Mouse (Mus musculus): ENCODE data around the gene Ppp6r2. TPM values are rescaled to one million over a fixed set of nuclear protein-coding genes. Genes with fewer than 3 reads are reported as not detected.

The Ppp6r2 gene
- total RNA-seq, 2 experiments from 2014 or later, result 161 to 171 TPM

DNA sequence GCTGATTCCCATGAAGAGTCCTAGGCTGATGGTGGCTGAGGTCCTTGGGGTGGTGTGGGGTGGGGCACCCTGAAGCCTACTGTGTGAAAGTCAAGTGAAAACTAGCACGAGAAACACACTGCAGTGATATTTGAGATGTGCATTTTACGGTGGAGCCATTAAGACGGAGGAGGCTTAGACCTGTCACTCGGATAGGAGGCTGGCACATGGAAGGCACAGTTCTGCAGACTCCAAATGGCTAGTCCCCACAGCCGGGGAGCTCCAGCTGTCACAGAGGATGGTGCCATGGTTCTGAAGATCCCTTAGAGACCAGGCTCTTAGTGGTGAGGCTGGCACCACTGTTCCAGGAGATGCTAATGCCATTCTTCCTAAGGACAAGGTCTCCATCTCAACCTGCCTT, 28.5 kb upstream of the Ppp6r2 start:
- Histone ChIP-seq H3K4me3 (no peak overlapping the region), H3K27ac (peak overlapping the region; percentile 25)
- intact Hi-C loops (cut with DNase I), result no loop called here
- no peak for DNase-seq (ENCODE audit: extremely low spot score in 1 of 2, low spot score in 2 of 2)
- TF ChIP-seq CTCF (IDR thresholded peaks at IDR 0.05), result no peak

DNA sequence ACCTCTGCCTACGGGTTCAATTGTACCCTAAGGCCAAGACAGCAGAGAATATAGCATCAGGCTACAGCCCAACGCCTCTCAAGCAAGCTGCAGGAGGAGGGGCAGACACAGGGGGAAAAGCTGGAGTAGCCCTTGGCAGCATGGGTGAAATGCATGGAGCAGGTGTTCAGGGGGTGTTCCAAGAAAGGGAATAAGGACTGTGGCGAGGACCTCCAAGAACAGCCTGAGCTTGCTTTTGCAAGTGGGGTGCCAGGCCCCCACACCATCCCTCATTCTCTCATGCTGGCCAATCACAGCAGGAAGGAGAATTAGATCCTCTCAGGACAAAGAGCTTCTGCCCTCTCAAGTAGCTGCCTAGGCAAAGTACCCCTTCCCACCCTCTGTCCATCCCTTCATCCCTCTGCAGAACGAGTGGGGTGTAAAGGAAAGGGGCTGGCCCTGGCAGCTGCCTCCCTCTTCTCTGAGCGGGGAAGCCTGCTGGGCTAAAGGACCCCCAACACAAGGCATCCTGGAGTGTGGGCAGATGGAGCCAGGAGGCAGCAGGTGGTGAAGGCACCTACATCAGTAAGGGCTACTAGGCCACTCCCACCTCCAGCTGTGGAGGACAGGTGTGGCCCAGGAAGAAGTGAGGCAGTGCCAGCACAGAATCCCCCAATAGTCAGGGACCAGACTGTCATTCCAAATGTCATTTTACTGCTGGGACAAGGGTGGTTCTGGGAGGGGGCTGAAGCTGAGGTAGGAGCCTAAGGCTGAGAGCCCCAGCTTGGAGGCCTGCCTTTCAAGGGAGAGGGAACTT, 27.0 kb upstream of the Ppp6r2 start:
- Histone ChIP-seq H3K4me3 (no peak overlapping the region), H3K27ac (no peak overlapping the region)
- no peak for DNase-seq (ENCODE audit: extremely low spot score in 1 of 2, low spot score in 2 of 2)
- intact Hi-C loops (cut with DNase I), result no loop called here
- TF ChIP-seq CTCF (IDR thresholded peaks at IDR 0.05), result no peak

DNA sequence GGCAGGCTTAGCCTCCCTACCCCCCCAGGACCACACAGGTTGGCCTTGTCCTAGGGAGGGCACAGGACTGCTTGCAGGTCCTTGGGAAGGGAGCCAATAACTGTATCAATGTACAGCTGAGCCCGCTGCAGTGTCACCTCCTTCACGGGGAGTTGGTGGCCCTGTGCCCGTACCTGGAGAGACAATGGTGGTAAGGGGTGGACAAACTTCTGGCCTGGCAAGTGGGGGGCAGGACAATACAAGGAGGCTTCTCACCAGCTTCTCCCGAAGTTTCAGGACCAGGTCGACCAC, 26.5 kb upstream of the Ppp6r2 start:
- intact Hi-C loops (cut with DNase I), result no loop called here
- H3K27ac ChIP-seq, result no peak overlapping the region

DNA sequence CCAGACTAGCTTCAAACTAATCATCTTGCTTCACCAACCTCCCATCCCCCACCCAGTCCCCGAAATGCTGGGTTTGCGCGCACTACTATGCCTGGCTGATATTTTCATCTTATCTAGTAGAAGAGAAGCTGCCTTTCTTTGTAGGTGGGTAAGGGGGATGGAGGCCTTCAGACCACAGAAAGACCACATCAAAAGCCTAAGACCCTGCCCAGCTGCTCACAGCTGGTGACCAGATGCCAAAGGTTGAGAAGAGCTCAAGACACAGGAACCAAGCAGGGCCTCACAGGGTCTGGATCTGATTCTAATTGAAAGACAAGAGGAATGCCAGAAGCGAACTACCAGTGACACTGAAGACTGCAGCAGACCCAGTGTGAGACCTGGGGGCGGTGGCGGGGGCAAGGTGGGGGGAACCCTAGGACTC, 16.1 kb upstream of the Ppp6r2 start:
- no peak for TF ChIP-seq CTCF (IDR thresholded peaks at IDR 0.05)
- no peak for DNase-seq (ENCODE audit: extremely low spot score in 1 of 2, low spot score in 2 of 2)
- H3K27ac ChIP-seq, result peak overlapping the region; percentile 100
- H3K4me3 ChIP-seq, result peak overlapping the region; percentile 99
- intact Hi-C loops (cut with DNase I), result no loop called here

More for the DNA sequence above, 26.5 kb upstream of the Ppp6r2 start:
- no peak for TF ChIP-seq CTCF (IDR thresholded peaks at IDR 0.05)
- DNase-seq (ENCODE audit: extremely low spot score in 1 of 2, low spot score in 2 of 2), result no peak
- no peak overlapping the region for H3K4me3 ChIP-seq

DNA sequence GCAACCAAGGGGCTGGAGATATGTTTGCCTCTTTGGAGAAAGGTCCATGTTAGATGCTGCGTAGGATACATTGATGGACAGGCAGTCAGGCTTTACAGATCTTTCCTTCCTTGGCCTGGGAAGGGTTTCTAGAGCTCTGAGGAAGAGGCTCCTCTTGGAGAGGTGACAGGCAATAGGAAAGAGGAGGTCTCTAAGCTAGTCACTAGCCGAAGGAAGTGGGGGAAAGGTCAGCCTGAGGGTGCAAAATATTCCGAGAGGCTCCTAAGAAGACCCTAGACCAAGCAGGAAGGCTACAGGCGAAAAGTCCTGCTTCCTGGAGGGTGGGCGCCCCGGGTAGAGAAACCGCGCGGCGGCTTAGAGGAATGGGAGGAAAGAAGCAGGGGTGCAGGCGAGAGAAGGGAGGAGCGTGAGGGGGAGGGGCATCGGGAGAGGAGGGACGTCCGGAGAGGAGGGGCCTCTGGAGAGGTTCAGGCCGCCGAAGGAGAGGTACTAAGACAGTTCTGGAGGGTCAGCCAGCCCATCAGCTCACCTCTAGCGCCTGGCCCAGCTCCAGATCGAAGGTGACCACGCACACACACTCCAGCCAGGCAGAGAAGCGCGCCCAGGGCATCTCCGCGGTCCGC, 15.6 kb upstream of the Ppp6r2 start:
- H3K27ac ChIP-seq, result peak overlapping the region; percentile 100
- intact Hi-C loops (cut with DNase I), result loop anchor here (1.0 to 2.0 kb wide), 4 partner anchors 14 to 73 kb away; partner anchors contain the start of gene Tubgcp6
- no peak for TF ChIP-seq CTCF (IDR thresholded peaks at IDR 0.05)
- DNase-seq (ENCODE audit: extremely low spot score in 1 of 2, low spot score in 2 of 2), result peak; percentile 87 to 89
- H3K4me3 ChIP-seq, result peak overlapping the region; percentile 99

DNA sequence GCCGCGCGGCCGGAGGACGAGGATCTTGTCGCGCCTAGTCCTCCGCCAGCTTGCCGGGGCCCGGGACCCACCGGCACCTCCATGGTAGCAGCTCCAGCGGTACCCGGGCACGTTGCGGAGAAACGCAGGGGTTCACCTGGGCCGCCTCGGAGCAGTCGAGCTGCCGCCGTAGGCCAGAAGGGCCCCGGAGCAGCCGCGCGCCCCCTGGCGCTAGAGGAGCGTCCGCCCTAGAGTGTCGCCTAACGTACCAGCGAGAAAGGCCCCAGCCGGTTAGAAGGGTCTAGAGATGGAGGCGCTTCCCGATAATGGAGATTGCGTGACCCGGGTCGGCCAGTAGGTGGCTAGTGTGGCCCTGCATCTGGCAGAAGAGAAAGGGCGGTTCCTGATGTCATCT, 15.0 kb upstream of the Ppp6r2 start, which contains the start of gene Dennd6b:
Dennd6b (minus strand) TSS at position 184 of the 394 bp plus-strand sequence.
- intact Hi-C loops (cut with DNase I), result loop anchor here (1.0 to 2.0 kb wide), 4 partner anchors 14 to 74 kb away; partner anchors contain the start of gene Tubgcp6
- TF ChIP-seq CTCF (IDR thresholded peaks at IDR 0.05), result peak; percentile 96

DNA sequence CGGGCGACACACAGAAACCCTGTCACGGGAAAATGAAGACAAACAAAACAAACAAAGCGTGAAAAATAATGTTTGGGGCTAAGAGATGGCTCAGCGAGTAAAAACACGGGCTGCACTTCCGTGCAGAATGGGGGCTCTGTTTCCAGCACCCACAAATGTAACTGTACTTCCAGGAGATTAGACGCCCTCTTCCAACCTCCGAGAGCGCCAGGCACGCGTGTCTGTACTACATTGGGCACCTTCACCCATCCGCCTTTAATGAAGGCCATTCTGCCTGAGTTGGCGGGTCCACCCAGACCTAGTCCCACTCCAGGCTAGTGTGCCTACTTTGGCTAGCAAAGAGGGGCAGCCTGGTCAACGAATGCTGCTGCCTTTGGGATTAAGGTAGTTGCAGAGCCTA, 14.3 kb upstream of the Ppp6r2 start:
- peak overlapping the region; percentile 99 for H3K4me3 ChIP-seq
- H3K27ac ChIP-seq, result peak overlapping the region; percentile 100
- intact Hi-C loops (cut with DNase I), result loop anchor here (2.0 kb wide), 1 partner anchor 74 kb away; the partner anchor contains the start of gene Tubgcp6

More for the DNA sequence above, 15.0 kb upstream of the Ppp6r2 start, which contains the start of gene Dennd6b:
- Histone ChIP-seq H3K27ac (peak within 1 kb of the TSS; percentile 100), H3K4me3 (peak within 1 kb of the TSS; percentile 99)
- peak; percentile 95 to 96 for DNase-seq (ENCODE audit: extremely low spot score in 1 of 2, low spot score in 2 of 2)

DNA sequence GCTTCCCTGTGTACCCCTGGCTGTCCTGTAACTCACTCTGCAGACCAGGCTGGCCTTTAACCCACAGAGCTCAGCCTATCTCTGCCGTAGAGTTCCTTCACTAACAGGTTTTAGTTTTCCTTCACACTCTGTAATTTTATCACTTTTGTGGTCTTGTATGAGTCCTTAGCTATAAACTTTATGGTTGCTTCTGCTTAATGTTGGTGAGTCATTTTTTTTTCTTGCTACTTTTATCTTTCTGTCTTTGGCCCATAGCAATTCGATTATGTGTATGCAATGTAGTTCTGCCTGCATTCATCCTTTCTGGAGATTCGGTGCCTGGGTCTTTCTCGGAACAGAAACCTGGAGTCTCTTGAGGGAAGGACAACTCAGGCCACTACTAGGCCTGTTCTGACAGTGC, 3.9 kb upstream of the Ppp6r2 start:
- no peak overlapping the region for H3K27ac ChIP-seq
- intact Hi-C loops (cut with DNase I), result no loop called here
- H3K4me3 ChIP-seq, result no peak overlapping the region
- no peak for TF ChIP-seq CTCF (IDR thresholded peaks at IDR 0.05)
- DNase-seq (ENCODE audit: extremely low spot score in 1 of 2, low spot score in 2 of 2), result no peak

More for the DNA sequence above, 14.3 kb upstream of the Ppp6r2 start:
- no peak for TF ChIP-seq CTCF (IDR thresholded peaks at IDR 0.05)
- no peak for DNase-seq (ENCODE audit: extremely low spot score in 1 of 2, low spot score in 2 of 2)

DNA sequence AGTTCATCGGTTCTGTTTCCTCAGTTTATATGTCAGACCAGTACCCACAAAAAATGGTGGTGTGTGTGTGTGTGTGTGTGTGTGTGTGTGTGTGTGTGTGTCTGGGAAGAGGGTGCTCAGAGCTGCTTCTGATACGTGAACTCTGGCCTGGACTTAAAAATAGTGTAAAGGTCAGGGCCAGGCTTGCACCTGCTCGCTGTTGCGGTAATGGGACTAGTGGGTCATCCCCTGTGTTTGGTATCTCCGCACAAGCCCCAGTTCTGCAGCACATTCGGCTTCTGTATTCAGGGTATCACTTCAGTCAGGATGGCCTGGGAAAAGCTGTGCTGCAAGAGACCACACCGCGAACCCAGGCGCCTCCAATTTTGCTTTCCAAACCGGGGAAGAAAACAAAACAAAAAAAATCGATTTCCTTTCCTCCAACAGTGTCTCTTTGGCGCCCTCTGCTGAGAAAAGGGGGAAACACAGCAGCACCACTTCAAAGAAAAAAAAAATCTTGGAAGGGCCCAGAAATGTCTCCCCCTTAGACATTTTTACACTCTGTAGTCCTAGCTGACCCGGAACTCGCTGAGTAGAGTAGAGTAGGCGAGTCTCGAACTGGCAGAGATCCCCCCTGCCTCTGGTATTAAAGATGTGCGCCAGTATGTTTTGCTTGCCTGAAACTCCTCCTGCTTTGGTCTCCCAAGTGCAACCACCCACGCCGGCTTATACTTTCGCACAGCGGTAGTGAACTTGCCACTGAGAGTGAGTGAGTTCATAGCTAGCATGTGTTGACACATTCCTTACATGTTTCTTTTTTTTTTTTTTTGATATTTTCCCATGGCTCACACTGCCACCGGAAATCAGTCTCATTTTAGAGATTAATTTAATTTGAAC, 1.2 kb upstream of the Ppp6r2 start:
- peak; percentile 78 to 85 for DNase-seq (ENCODE audit: extremely low spot score in 1 of 2, low spot score in 2 of 2)
- intact Hi-C loops (cut with DNase I), result loop anchor here (1.0 to 5.0 kb wide), 6 partner anchors 14 to 383 kb away; partner anchors contain the start of genes Dennd6b, Hdac10 and Mapk11
- TF ChIP-seq CTCF (IDR thresholded peaks at IDR 0.05), result peak; percentile 92
- peak overlapping the region; percentile 36 for H3K4me3 ChIP-seq
- peak overlapping the region; percentile 74 for H3K27ac ChIP-seq

DNA sequence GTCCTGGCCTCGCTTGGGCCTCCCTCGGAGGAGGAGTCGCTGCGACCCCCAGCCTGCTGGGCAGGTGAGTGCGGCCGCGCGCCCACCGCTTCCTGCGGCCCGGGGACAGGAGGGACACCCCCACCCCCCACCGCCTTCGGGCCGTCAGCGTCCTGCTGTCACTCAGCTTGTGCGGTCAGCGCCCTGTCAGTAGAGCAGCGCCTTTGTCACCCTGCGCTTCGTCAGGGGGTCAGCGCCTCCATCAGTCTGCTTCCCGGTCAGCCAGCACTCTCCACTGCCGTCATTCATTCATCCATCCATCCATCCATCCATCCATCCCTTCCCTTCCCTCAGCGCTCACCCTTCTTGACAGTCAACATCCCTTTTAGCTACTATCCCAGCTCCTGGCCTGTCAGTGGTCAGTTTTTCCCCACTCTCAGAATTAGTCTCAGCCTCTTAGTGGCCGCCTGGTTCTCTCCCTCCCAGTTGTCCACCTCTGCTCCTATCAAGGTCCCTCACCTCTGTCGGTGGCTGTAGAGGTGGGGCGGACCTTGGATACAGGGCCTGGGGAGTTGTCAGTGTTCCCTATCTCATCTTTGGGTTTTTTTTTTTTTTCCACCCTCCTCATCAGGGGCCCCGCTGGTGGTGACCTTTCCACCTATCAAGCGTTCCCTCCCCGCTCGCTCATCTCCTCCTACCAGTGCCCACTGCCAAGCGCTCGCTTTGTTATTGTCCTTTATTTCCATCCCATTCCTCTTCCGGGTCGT, 536 bp downstream of the Ppp6r2 start:
- DNase-seq (ENCODE audit: extremely low spot score in 1 of 2, low spot score in 2 of 2), result peak in 1 of 2 experiments; percentile 41

DNA sequence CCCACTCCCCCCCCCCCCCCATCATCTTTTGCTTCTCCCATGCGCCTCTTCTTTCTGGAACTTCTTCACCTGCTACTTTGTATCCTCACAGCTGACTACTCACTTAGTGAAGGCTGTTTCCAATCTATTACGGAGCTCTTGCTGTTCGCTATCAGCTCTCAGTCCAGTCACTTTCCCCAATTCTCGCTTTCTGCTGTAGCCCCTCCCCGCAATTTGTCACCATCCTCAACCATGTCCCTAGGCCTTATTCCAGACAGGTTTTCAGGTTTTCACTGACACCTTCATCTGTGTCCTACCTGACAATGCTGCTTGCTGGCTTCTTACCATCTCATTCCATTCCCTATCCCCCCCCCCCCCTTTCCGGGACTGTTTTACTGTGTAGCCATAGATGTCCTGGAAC, 1.1 kb downstream of the Ppp6r2 start:
- Histone ChIP-seq H3K27ac (no peak overlapping the region), H3K4me3 (peak overlapping the region; percentile 100)
- DNase-seq (ENCODE audit: extremely low spot score in 1 of 2, low spot score in 2 of 2), result no peak
- intact Hi-C loops (cut with DNase I), result loop anchor here (5.0 kb wide), 3 partner anchors 65 to 385 kb away; partner anchors contain the start of gene Mapk11
- TF ChIP-seq CTCF (IDR thresholded peaks at IDR 0.05), result no peak

More for the DNA sequence above, 536 bp downstream of the Ppp6r2 start:
- Histone ChIP-seq H3K27ac (peak overlapping the region; percentile 97), H3K4me3 (peak overlapping the region; percentile 100)
- TF ChIP-seq CTCF (IDR thresholded peaks at IDR 0.05), result no peak
- intact Hi-C loops (cut with DNase I), result loop anchor here (2.0 to 5.0 kb wide), 5 partner anchors 53 to 385 kb away; partner anchors contain the start of genes Hdac10 and Mapk11

All from left cerebral cortex, adult 2 months (tissue).